Mouse (Mus musculus): ENCODE results near the gene Eipr1. TPM values are rescaled to one million over a fixed set of nuclear protein-coding genes. Genes with fewer than 3 reads are reported as not detected.

Eipr1 gene
- polyA plus RNA-seq, 1 experiment from 2014 or later: 37.7 TPM

GRCm38 (mm10) chr12:28835683-28836082 is 84.1 kb downstream of the Eipr1 start:
- Histone ChIP-seq H3K4me3 (ENCODE audit: low read depth, low read length) (no peak overlapping the region), H3K9ac (ENCODE audit: low read length) (no peak overlapping the region), H3K27me3 (ENCODE audit: control insufficient read depth, insufficient read depth, low read length) (no peaks in the 10 kb centered on the region), H3K36me3 (ENCODE audit: control insufficient read depth, insufficient read depth, low read length) (no peaks in the 10 kb centered on the region), H3K9me3 (ENCODE audit: control insufficient read depth, low read length) (no peaks in the 10 kb centered on the region), H3K27ac (replicated peaks; ENCODE audit: low read depth, low read length) (no peak overlapping the region), H3K4me2 (ENCODE audit: low read depth, severe bottlenecking) (no peak overlapping the region), H3K4me1 (ENCODE audit: control insufficient read depth, insufficient read depth, low read length) (no peaks in the 10 kb centered on the region)
- DNase-seq (ENCODE audit: low spot score): no peak
- no peak for ATAC-seq (ENCODE audit: insufficient number of reproducible peaks, low FRiP score, low TSS enrichment, low read depth)
- WGBS: 94% methylated on average over 3 of the region's 3 CpGs

DNA sequence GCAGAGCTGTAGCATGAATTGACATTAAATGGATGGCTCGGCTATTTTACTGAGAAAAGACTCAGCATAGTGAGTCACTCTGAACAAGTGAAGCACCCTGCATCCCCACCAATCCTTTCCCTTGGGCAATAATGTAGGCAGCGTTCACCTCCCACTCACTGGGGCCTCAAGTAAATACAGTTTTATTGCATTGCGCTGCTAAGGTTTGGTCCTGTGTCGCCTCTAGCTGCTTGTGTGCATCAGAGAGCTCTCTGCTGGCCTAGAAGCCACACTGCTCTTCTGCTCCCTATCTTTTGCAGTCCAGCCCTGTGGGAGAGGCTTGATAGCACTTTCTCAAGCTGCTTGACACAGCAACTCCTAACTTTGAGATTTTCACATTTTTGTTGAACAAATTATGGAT is 86.7 kb downstream of the Eipr1 start:
- Histone ChIP-seq H3K4me1 (ENCODE audit: control insufficient read depth, insufficient read depth, low read length) (no peaks in the 10 kb centered on the region), H3K36me3 (ENCODE audit: control insufficient read depth, insufficient read depth, low read length) (no peaks in the 10 kb centered on the region), H3K27ac (replicated peaks; ENCODE audit: low read depth, low read length) (no peak overlapping the region), H3K9ac (ENCODE audit: low read length) (no peak overlapping the region), H3K27me3 (ENCODE audit: control insufficient read depth, insufficient read depth, low read length) (no peaks in the 10 kb centered on the region), H3K4me3 (ENCODE audit: low read depth, low read length) (no peak overlapping the region), H3K4me2 (ENCODE audit: low read depth, severe bottlenecking) (no peak overlapping the region), H3K9me3 (ENCODE audit: control insufficient read depth, low read length) (no peaks in the 10 kb centered on the region)
- ATAC-seq (ENCODE audit: insufficient number of reproducible peaks, low FRiP score, low TSS enrichment, low read depth) (no peak), DNase-seq (ENCODE audit: low spot score) (no peak)
- WGBS: 48% methylated on average over 4 of the region's 4 CpGs

DNA sequence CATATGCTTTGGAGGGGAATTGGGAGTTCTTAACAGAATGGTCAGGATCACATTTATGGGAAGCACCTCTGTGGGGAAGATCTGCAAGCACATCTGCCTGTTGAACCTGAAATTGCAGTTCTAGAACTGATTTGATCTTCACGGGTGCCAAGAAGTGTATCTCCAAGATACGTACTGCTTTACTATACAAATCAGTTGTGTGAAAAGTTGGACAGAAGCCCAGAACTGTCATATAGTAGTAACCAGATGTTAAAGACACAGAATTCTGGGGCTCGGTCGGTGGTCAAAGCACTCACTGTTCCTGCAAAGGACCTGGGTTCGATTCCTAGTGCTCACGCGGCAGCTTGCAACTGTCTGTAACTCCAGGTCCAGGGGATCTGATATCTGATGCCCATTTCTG is 87.4 kb downstream of the Eipr1 start:
- no peaks in the 10 kb centered on the region for H3K4me1 ChIP-seq (ENCODE audit: control insufficient read depth, insufficient read depth, low read length)
- ATAC-seq (ENCODE audit: insufficient number of reproducible peaks, low FRiP score, low TSS enrichment, low read depth) (no peak), DNase-seq (ENCODE audit: low spot score) (no peak)
- no peak overlapping the region for H3K27ac ChIP-seq (replicated peaks; ENCODE audit: low read depth, low read length)
- H3K36me3 ChIP-seq (ENCODE audit: control insufficient read depth, insufficient read depth, low read length): no peaks in the 10 kb centered on the region
- no peaks in the 10 kb centered on the region for H3K27me3 ChIP-seq (ENCODE audit: control insufficient read depth, insufficient read depth, low read length)
- no peak overlapping the region for H3K9ac ChIP-seq (ENCODE audit: low read length)
- no peak overlapping the region for H3K4me3 ChIP-seq (ENCODE audit: low read depth, low read length)
- no peaks in the 10 kb centered on the region for H3K9me3 ChIP-seq (ENCODE audit: control insufficient read depth, low read length)
- 95% methylated on average over 7 of the region's 7 CpGs for WGBS
- no peak overlapping the region for H3K4me2 ChIP-seq (ENCODE audit: low read depth, severe bottlenecking)

DNA sequence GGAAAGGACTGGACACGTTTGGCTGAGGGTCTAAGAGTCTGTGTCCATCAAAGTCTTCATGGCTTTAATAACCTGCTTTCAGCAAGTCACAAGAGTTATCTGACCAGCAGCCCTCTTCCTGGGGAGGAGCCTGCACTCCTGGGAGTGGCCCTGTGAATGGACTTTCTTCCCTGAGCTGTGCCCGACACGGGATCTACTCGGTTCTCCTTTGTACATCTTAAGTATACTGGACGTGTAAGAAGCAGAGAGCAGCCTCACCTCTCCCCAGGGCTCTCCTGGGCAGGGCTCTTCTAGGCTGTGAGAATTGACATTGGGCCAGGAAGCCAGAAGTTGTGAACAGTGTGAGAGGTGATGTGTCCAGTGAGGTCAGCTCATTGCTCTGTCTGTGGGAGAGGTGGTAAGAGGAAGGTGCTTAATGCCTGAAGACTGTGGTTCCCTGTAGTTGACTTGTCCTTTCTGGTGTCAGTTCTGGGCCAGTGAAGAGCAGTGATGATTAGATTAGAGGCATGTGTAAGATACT is 89.6 kb downstream of the Eipr1 start:
- 79% methylated on average over 5 of the region's 5 CpGs for WGBS
- Histone ChIP-seq H3K36me3 (ENCODE audit: control insufficient read depth, insufficient read depth, low read length) (no peaks in the 10 kb centered on the region), H3K4me2 (ENCODE audit: low read depth, severe bottlenecking) (no peak overlapping the region), H3K4me3 (ENCODE audit: low read depth, low read length) (no peak overlapping the region), H3K9ac (ENCODE audit: low read length) (no peak overlapping the region), H3K27me3 (ENCODE audit: control insufficient read depth, insufficient read depth, low read length) (no peaks in the 10 kb centered on the region), H3K9me3 (ENCODE audit: control insufficient read depth, low read length) (no peaks in the 10 kb centered on the region), H3K27ac (replicated peaks; ENCODE audit: low read depth, low read length) (no peak overlapping the region), H3K4me1 (ENCODE audit: control insufficient read depth, insufficient read depth, low read length) (no peaks in the 10 kb centered on the region)
- ATAC-seq (ENCODE audit: insufficient number of reproducible peaks, low FRiP score, low TSS enrichment, low read depth) (no peak), DNase-seq (ENCODE audit: low spot score) (no peak)

GRCm38 (mm10) chr12:28845811-28846210 is 94.2 kb downstream of the Eipr1 start:
- WGBS: 86% methylated on average over 8 of the region's 8 CpGs
- H3K27me3 ChIP-seq (ENCODE audit: control insufficient read depth, insufficient read depth, low read length): no peaks in the 10 kb centered on the region
- DNase-seq (ENCODE audit: low spot score): no peak

GRCm38 (mm10) chr12:28847401-28847800 is 95.8 kb downstream of the Eipr1 start:
- no peak for ATAC-seq (ENCODE audit: insufficient number of reproducible peaks, low FRiP score, low TSS enrichment, low read depth)
- no peak for DNase-seq (ENCODE audit: low spot score)
- no peaks in the 10 kb centered on the region for H3K9me3 ChIP-seq (ENCODE audit: control insufficient read depth, low read length)

More at GRCm38 (mm10) chr12:28845811-28846210, 94.2 kb downstream of the Eipr1 start:
- Histone ChIP-seq H3K9ac (ENCODE audit: low read length) (no peak overlapping the region), H3K4me1 (ENCODE audit: control insufficient read depth, insufficient read depth, low read length) (no peaks in the 10 kb centered on the region), H3K9me3 (ENCODE audit: control insufficient read depth, low read length) (no peaks in the 10 kb centered on the region), H3K4me3 (ENCODE audit: low read depth, low read length) (no peak overlapping the region), H3K36me3 (ENCODE audit: control insufficient read depth, insufficient read depth, low read length) (no peaks in the 10 kb centered on the region), H3K27ac (replicated peaks; ENCODE audit: low read depth, low read length) (no peak overlapping the region), H3K4me2 (ENCODE audit: low read depth, severe bottlenecking) (no peak overlapping the region)
- no peak for ATAC-seq (ENCODE audit: insufficient number of reproducible peaks, low FRiP score, low TSS enrichment, low read depth)

GRCm38 (mm10) chr12:28848726-28849612 is 97.4 kb downstream of the Eipr1 start:
- no peaks in the 10 kb centered on the region for H3K4me1 ChIP-seq (ENCODE audit: control insufficient read depth, insufficient read depth, low read length)
- no peak for DNase-seq (ENCODE audit: low spot score)
- no peaks in the 10 kb centered on the region for H3K9me3 ChIP-seq (ENCODE audit: control insufficient read depth, low read length)
- no peak overlapping the region for H3K4me2 ChIP-seq (ENCODE audit: low read depth, severe bottlenecking)
- WGBS: 65% methylated on average over 18 of the region's 18 CpGs
- no peaks in the 10 kb centered on the region for H3K36me3 ChIP-seq (ENCODE audit: control insufficient read depth, insufficient read depth, low read length)
- H3K4me3 ChIP-seq (ENCODE audit: low read depth, low read length): no peak overlapping the region
- ATAC-seq (ENCODE audit: insufficient number of reproducible peaks, low FRiP score, low TSS enrichment, low read depth): no peak
- H3K27ac ChIP-seq (replicated peaks; ENCODE audit: low read depth, low read length): no peak overlapping the region
- H3K9ac ChIP-seq (ENCODE audit: low read length): no peak overlapping the region
- H3K27me3 ChIP-seq (ENCODE audit: control insufficient read depth, insufficient read depth, low read length): no peaks in the 10 kb centered on the region

More at GRCm38 (mm10) chr12:28847401-28847800, 95.8 kb downstream of the Eipr1 start:
- WGBS: 80% methylated on average over 6 of the region's 6 CpGs
- no peak overlapping the region for H3K9ac ChIP-seq (ENCODE audit: low read length)
- H3K27me3 ChIP-seq (ENCODE audit: control insufficient read depth, insufficient read depth, low read length): no peaks in the 10 kb centered on the region
- no peak overlapping the region for H3K4me2 ChIP-seq (ENCODE audit: low read depth, severe bottlenecking)
- no peak overlapping the region for H3K4me3 ChIP-seq (ENCODE audit: low read depth, low read length)
- H3K36me3 ChIP-seq (ENCODE audit: control insufficient read depth, insufficient read depth, low read length): no peaks in the 10 kb centered on the region
- no peaks in the 10 kb centered on the region for H3K4me1 ChIP-seq (ENCODE audit: control insufficient read depth, insufficient read depth, low read length)
- H3K27ac ChIP-seq (replicated peaks; ENCODE audit: low read depth, low read length): no peak overlapping the region

- Histone ChIP-seq H3K27me3 (ENCODE audit: control insufficient read depth, insufficient read depth, low read length) (no peaks in the 10 kb centered on the region), H3K4me3 (ENCODE audit: low read depth, low read length) (no peak overlapping the region), H3K9ac (ENCODE audit: low read length) (no peak overlapping the region), H3K4me1 (ENCODE audit: control insufficient read depth, insufficient read depth, low read length) (no peaks in the 10 kb centered on the region), H3K27ac (replicated peaks; ENCODE audit: low read depth, low read length) (no peak overlapping the region), H3K36me3 (ENCODE audit: control insufficient read depth, insufficient read depth, low read length) (no peaks in the 10 kb centered on the region), H3K4me2 (ENCODE audit: low read depth, severe bottlenecking) (no peak overlapping the region), H3K9me3 (ENCODE audit: control insufficient read depth, low read length) (no peaks in the 10 kb centered on the region)
- WGBS: 79% methylated on average over 11 of the region's 11 CpGs
- no peak for DNase-seq (ENCODE audit: low spot score)
- ATAC-seq (ENCODE audit: insufficient number of reproducible peaks, low FRiP score, low TSS enrichment, low read depth): no peak
Observed at GRCm38 (mm10) chr12:28859495-28860263, 108.1 kb downstream of the Eipr1 start.
